Mouse (Mus musculus) E14TG2a.4 (cell line): ENCODE measurements around the gene Cog1.

ENCODE experiments used
- CTCF ChIP-seq: conservative IDR thresholded peaks from 2 replicates; pipeline ENCODE4 v1.5.1; 2014; ENCODE audit warnings: low read length
- NANOG ChIP-seq: IDR thresholded peaks from 2 replicates; pipeline ENCODE4 v1.6.1; 2014; ENCODE audit warnings: borderline replicate concordance, low read length, mixed read lengths
- POU5F1 ChIP-seq: IDR thresholded peaks from 2 replicates; pipeline ENCODE4 v1.6.1; 2014; ENCODE audit warnings: low read length, borderline replicate concordance

GRCm38 (mm10) chr11:113607556-113607955 lies 41.4 kb upstream of the Cog1 start:
- no peak for TF ChIP-seq CTCF
- TF ChIP-seq POU5F1 = no peak
- no peak for TF ChIP-seq NANOG
